Mouse (Mus musculus): ENCODE data around the gene Utp6. TPM values are rescaled to one million over a fixed set of nuclear protein-coding genes. Genes with fewer than 3 reads are reported as not detected.

The Utp6 gene
- total and polyA plus RNA-seq, 3 experiments, result 88.6 to 97.9 TPM; not detected in 1

GRCm38 (mm10) chr11:79920505-79921025 is 41.6 kb downstream of the Utp6 start:
- Histone ChIP-seq H3K27me3 (ENCODE audit: control insufficient read depth in 1 of 2, insufficient read depth in 2 of 2, low read length in 2 of 2) (no peaks in the 10 kb centered on the region; a peak in 1 of 4 replicates), H3K4me1 (ENCODE audit: control insufficient read depth in 1 of 2, insufficient read depth in 2 of 2, low read length in 2 of 2) (no peaks in the 10 kb centered on the region), H3K9me3 (replicated peaks; ENCODE audit: insufficient read depth, low read length) (no peaks in the 10 kb centered on the region), H3K4me3 (ENCODE audit: control insufficient read depth in 1 of 2, insufficient read depth in 1 of 2, low read depth in 2 of 2, low read length in 2 of 2) (no peak overlapping the region), H3K27ac (ENCODE audit: control insufficient read depth, low read depth, low read length) (no peak overlapping the region), H3K79me2 (ENCODE audit: control insufficient read depth, insufficient read depth, low read length, poor library complexity) (no peaks in the 10 kb centered on the region), H3K9ac (ENCODE audit: control insufficient read depth, low read depth, low read length, poor library complexity, severe bottlenecking) (no peak overlapping the region), H3K36me3 (ENCODE audit: control insufficient read depth in 1 of 2, insufficient read depth in 2 of 2, low read length in 2 of 2) (no peaks in the 10 kb centered on the region)
- no peak for DNase-seq (ENCODE audit: low read depth, low spot score)
- TF ChIP-seq ZNF384 (IDR thresholded peaks at IDR 0.05; ENCODE audit: low read depth, low read length), result no peak
- no peak for TF ChIP-seq GATA1 (IDR thresholded peaks at IDR 0.05; ENCODE audit: low read depth, low read length)
- TF ChIP-seq POLR2AphosphoS5 (IDR thresholded peaks at IDR 0.05; ENCODE audit: borderline replicate concordance, low read depth, low read length), result no peak
- TF ChIP-seq UBTF (IDR thresholded peaks at IDR 0.05; ENCODE audit: borderline replicate concordance, insufficient read depth, low read depth, low read length), result no peak
- TF ChIP-seq NRF1 (IDR thresholded peaks at IDR 0.05; ENCODE audit: insufficient read depth, low read depth, low read length, poor library complexity, severe bottlenecking), result no peak
- no peak for TF ChIP-seq MYC (IDR thresholded peaks at IDR 0.05; ENCODE audit: low read depth, low read length)
- TF ChIP-seq BHLHE40 (IDR thresholded peaks at IDR 0.05; ENCODE audit: borderline replicate concordance, low read depth, low read length), result no peak
- TF ChIP-seq E2F4 (IDR thresholded peaks at IDR 0.05; ENCODE audit: borderline replicate concordance, low read depth, low read length), result no peak
- TF ChIP-seq CHD2 (IDR thresholded peaks at IDR 0.05; ENCODE audit: low read length), result no peak
- no peak for TF ChIP-seq USF2 (IDR thresholded peaks at IDR 0.05; ENCODE audit: borderline replicate concordance in 1 of 2, insufficient read depth in 1 of 2, low read depth in 1 of 2, low read length in 2 of 2)
- no peak for TF ChIP-seq MAFK (IDR thresholded peaks at IDR 0.05; ENCODE audit: borderline replicate concordance, low read depth, low read length)
- TF ChIP-seq GABPA (IDR thresholded peaks at IDR 0.05; ENCODE audit: low read depth, low read length), result no peak

DNA sequence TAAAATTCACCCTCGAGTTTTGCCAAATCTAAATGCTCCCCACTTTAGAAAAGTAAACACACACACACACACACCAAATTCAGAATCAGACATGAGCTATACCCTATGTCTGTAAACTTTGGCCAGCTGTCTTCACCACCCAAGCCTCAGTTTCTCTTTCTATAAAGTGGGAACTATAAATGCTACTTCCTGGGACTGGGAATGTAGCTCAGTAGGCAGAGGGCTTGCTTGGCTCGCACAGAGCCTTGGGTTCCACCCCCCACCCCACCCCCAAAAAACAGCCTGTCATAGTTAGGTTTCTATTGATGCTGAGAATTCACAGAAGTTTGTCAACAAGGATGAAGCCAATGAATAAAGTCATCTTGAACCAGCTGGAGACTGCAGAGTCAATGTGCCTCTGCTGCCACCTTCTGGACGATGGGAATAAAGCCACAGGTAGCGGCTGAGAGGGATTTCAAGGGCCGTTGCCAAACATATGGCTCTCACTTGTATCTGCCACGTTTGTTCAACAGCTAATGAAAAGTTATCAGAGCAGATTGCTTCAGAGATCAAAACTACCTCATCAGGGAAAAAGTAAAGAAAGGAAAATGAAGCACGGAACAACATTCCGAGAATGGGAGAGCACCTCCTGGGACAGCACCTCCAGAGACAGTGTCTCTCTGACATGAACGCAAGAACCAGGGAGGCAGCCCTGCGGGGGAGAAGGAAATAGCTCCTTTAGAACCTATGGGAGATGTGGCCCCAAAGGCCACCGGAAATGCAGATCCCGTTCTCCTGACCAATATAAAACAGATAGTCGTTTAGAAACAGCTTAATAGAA is 42.3 kb downstream of the Utp6 start:
- H3K79me2 ChIP-seq (ENCODE audit: control insufficient read depth, insufficient read depth, low read length, poor library complexity), result no peaks in the 10 kb centered on the region
- no peaks in the 10 kb centered on the region for H3K36me3 ChIP-seq (ENCODE audit: control insufficient read depth in 1 of 2, insufficient read depth in 2 of 2, low read length in 2 of 2)
- no peak overlapping the region for H3K4me3 ChIP-seq (ENCODE audit: control insufficient read depth in 1 of 2, insufficient read depth in 1 of 2, low read depth in 2 of 2, low read length in 2 of 2)
- TF ChIP-seq KAT2A (conservative IDR thresholded peaks at IDR 0.05; ENCODE audit: low read depth, low read length), result no peak
- TF ChIP-seq TBP (IDR thresholded peaks at IDR 0.05; ENCODE audit: low read depth, low read length), result 0 out of 2 replicates have a peak, but pooled peaks have one; percentile 11
- 0 out of 2 replicates have a peak, but pooled peaks have one; percentile 38 for TF ChIP-seq ZNF384 (IDR thresholded peaks at IDR 0.05; ENCODE audit: low read depth, low read length)
- peak; percentile 55; the same call in 1 of the 2 replicates for TF ChIP-seq BHLHE40 (IDR thresholded peaks at IDR 0.05; ENCODE audit: borderline replicate concordance, low read depth, low read length)
- no peak for TF ChIP-seq USF1 (IDR thresholded peaks at IDR 0.05; ENCODE audit: low read depth, low read length)
- peak; percentile 95 for TF ChIP-seq SMC3 (IDR thresholded peaks at IDR 0.05; ENCODE audit: low read depth, low read length)
- no peak for TF ChIP-seq MYB (IDR thresholded peaks at IDR 0.05; ENCODE audit: low read depth, low read length)
- TF ChIP-seq SIN3A (IDR thresholded peaks at IDR 0.05; ENCODE audit: low read length), result peak; percentile 67
- TF ChIP-seq ELF1 (IDR thresholded peaks at IDR 0.05; ENCODE audit: low read depth, low read length), result 0 out of 2 replicates have a peak, but pooled peaks have one; percentile 20
- peak; percentile 96 to 100 (median 97) for TF ChIP-seq CTCF (IDR thresholded peaks at IDR 0.05 in 2 of 3, conservative IDR thresholded peaks at IDR 0.05 in 1 of 3; ENCODE audit: control insufficient read depth in 1 of 3, insufficient read depth in 1 of 3, low read depth in 2 of 3, low read length in 3 of 3, poor library complexity in 1 of 3, severe bottlenecking in 1 of 3)
- peak; percentile 71; the same call in 1 of the 2 replicates for TF ChIP-seq MAZ (IDR thresholded peaks at IDR 0.05; ENCODE audit: low read depth, low read length)
- no peak for TF ChIP-seq UBTF (IDR thresholded peaks at IDR 0.05; ENCODE audit: borderline replicate concordance, insufficient read depth, low read depth, low read length)
- peak; percentile 98 for TF ChIP-seq ZC3H11A (IDR thresholded peaks at IDR 0.05; ENCODE audit: low read depth, low read length)
- TF ChIP-seq JUND (IDR thresholded peaks at IDR 0.05; ENCODE audit: low read depth, low read length), result peak; percentile 44; the same call in 1 of the 2 replicates
- no peak for TF ChIP-seq MYC (IDR thresholded peaks at IDR 0.05; ENCODE audit: low read depth, low read length)
- peak; percentile 22; the same call in 1 of the 2 replicates for TF ChIP-seq TCF12 (IDR thresholded peaks at IDR 0.05; ENCODE audit: low read depth, low read length)
- H3K27ac ChIP-seq (ENCODE audit: control insufficient read depth, low read depth, low read length), result no peak overlapping the region
- no peak overlapping the region for H3K9ac ChIP-seq (ENCODE audit: control insufficient read depth, low read depth, low read length, poor library complexity, severe bottlenecking)
- DNase-seq (ENCODE audit: low read depth, low spot score), result peak; percentile 88
- no peaks in the 10 kb centered on the region; a peak in 1 of 4 replicates for H3K27me3 ChIP-seq (ENCODE audit: control insufficient read depth in 1 of 2, insufficient read depth in 2 of 2, low read length in 2 of 2)
- no peaks in the 10 kb centered on the region for H3K9me3 ChIP-seq (replicated peaks; ENCODE audit: insufficient read depth, low read length)
- no peaks in the 10 kb centered on the region for H3K4me1 ChIP-seq (ENCODE audit: control insufficient read depth in 1 of 2, insufficient read depth in 2 of 2, low read length in 2 of 2)
